Mouse (Mus musculus) MEL (cell line): ENCODE data around the gene Fank1.

Source experiments
- CHD1 ChIP-seq: IDR thresholded peaks from 2 replicates; pipeline ENCODE4 v1.6.1; 2012; ENCODE audit warnings: low read depth, mild to moderate bottlenecking, inconsistent platforms, low read length, improper control_type of control experiment
- CTCF ChIP-seq, 3 experiments: IDR thresholded peaks in 2 of 3; conservative IDR thresholded peaks in 1 of 3; 2 replicates each; pipeline ENCODE4 v1.5.1; 2011 to 2012; ENCODE audit warnings: low read length in 3 of 3, low read depth in 2 of 3, mild to moderate bottlenecking in 2 of 3, improper control_type of control experiment in 1 of 3, inconsistent platforms in 1 of 3, mixed read lengths in 1 of 3, moderate library complexity in 1 of 3; ENCODE audit not compliant: control insufficient read depth in 1 of 3, insufficient read depth in 1 of 3, poor library complexity in 1 of 3, severe bottlenecking in 1 of 3
- E2F4 ChIP-seq: IDR thresholded peaks from 2 replicates; pipeline ENCODE4 v1.6.1; 2011; ENCODE audit warnings: low read depth, low read length, improper control_type of control experiment, borderline replicate concordance
- EP300 ChIP-seq, 2 experiments: IDR thresholded peaks; 2 replicates each; pipeline ENCODE4 v1.6.1; 2011; ENCODE audit warnings: improper control_type of control experiment in 2 of 2, low read length in 2 of 2, low read depth in 1 of 2, mild to moderate bottlenecking in 1 of 2
- KAT2A ChIP-seq: conservative IDR thresholded peaks from 2 replicates; pipeline ENCODE4 v1.6.1; 2012; ENCODE audit warnings: low read depth, low read length, improper control_type of control experiment, inconsistent platforms
- NRF1 ChIP-seq: IDR thresholded peaks from 2 replicates; pipeline ENCODE4 v1.6.1; 2014; ENCODE audit warnings: low read depth, mild to moderate bottlenecking, inconsistent platforms, low read length, improper control_type of control experiment, moderate library complexity; ENCODE audit not compliant: poor library complexity, insufficient read depth, severe bottlenecking
- POLR2A ChIP-seq, 2 experiments: IDR thresholded peaks; 2 replicates each; pipeline ENCODE4 v1.6.1; 2011 to 2012; ENCODE audit warnings: low read length in 2 of 2, mild to moderate bottlenecking in 2 of 2, control low read depth in 1 of 2, improper control_type of control experiment in 1 of 2, low read depth in 1 of 2, moderate library complexity in 1 of 2; ENCODE audit not compliant: control insufficient read depth in 1 of 2, insufficient read depth in 1 of 2, poor library complexity in 1 of 2
- TBP ChIP-seq: IDR thresholded peaks from 2 replicates; pipeline ENCODE4 v1.8.0; 2011; ENCODE audit warnings: low read depth, low read length, improper control_type of control experiment

DNA sequence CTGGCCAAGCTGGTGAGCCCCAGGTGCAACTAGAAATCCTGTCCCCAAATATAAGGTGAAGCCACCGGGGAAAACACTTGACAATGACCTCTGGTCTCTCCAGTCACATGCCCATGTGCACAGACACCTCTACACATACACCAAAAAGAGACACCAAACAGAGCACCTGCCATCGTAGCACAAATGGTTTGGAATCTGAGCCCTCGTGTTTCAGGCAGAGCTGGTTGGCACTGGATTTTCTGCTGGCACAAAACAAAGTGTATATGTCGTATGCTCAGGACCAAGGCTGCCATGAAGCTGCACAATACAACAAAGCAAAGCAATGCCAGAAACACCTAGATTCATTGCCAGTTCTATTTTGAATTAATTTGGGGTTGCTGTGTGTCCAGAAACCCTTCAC, 8.6 kb upstream of the Fank1 start:
- no peak for TF ChIP-seq KAT2A
- TF ChIP-seq POLR2A (IDR thresholded peaks at IDR 0.05; ENCODE audit: control insufficient read depth in 1 of 2, insufficient read depth in 1 of 2, low read depth in 1 of 2, low read length in 2 of 2, poor library complexity in 1 of 2) = no peak
- TF ChIP-seq TBP = no peak
- no peak for TF ChIP-seq E2F4
- no peak for TF ChIP-seq CTCF (IDR thresholded peaks at IDR 0.05 in 2 of 3, conservative IDR thresholded peaks at IDR 0.05 in 1 of 3; ENCODE audit: control insufficient read depth in 1 of 3, insufficient read depth in 1 of 3, low read depth in 2 of 3, low read length in 3 of 3, poor library complexity in 1 of 3, severe bottlenecking in 1 of 3)
- no peak for TF ChIP-seq EP300 (IDR thresholded peaks at IDR 0.05; ENCODE audit: low read depth in 1 of 2, low read length in 2 of 2)
- no peak for TF ChIP-seq CHD1
- TF ChIP-seq NRF1 = no peak
